Mouse (Mus musculus) hindbrain, embryonic 15.5 days (tissue): ENCODE results near the gene Gm49366. TPM values are rescaled to one million over a fixed set of nuclear protein-coding genes. Genes with fewer than 3 reads are reported as not detected.
"Not testable (repeated sequence)": the region's sequence is repeated elsewhere in the genome, so short reads cannot be mapped to it uniquely, and the experiment has no call there.

Experiments used
- ATAC-seq: fragments of 200-750 bp; cut with Nextera tagmentation; 2 replicates; pipeline ENCODE4 v1.8.0; 2017; ENCODE audit warnings: low read depth, moderate number of reproducible peaks, moderate TSS enrichment; ENCODE audit not compliant: low FRiP score
- H3K27ac ChIP-seq: fragments of 300-500 bp; sonication (generic); replicated peaks from 2 replicates; pipeline ENCODE4 v1.5.1; 2015; ENCODE audit warnings: mild to moderate bottlenecking, inconsistent platforms
- H3K27me3 ChIP-seq: fragments of 300-500 bp; sonication (generic); 2 replicates; pipeline ENCODE4 v1.6.1; 2015; ENCODE audit warnings: control low read depth, inconsistent platforms
- H3K36me3 ChIP-seq: fragments of 300-500 bp; sonication (generic); 2 replicates; pipeline ENCODE4 v1.6.1; 2015; ENCODE audit warnings: control low read depth, inconsistent platforms
- H3K4me1 ChIP-seq: fragments of 300-500 bp; sonication (generic); replicated peaks from 2 replicates; pipeline ENCODE4 v1.6.1; 2015; ENCODE audit warnings: control low read depth, inconsistent platforms
- H3K4me2 ChIP-seq: fragments of 300-500 bp; sonication (generic); 2 replicates; pipeline ENCODE4 v1.6.1; 2015; ENCODE audit warnings: moderate library complexity, mild to moderate bottlenecking, inconsistent platforms
- H3K4me3 ChIP-seq: fragments of 300-500 bp; sonication (generic); 2 replicates; pipeline ENCODE4 v1.5.1; 2015; ENCODE audit warnings: mild to moderate bottlenecking, inconsistent platforms
- H3K9ac ChIP-seq: fragments of 300-500 bp; sonication (generic); 2 replicates; pipeline ENCODE4 v1.6.1; 2015; ENCODE audit warnings: inconsistent platforms
- H3K9me3 ChIP-seq: fragments of 300-500 bp; sonication (generic); 2 replicates; pipeline ENCODE4 v1.6.1; 2016; ENCODE audit warnings: control low read depth, inconsistent platforms
- WGBS: fragments of 180-500 bp; shearing (Covaris S2); methylation state at CpG from one replicate; pipeline ENCODE4 v1.1.7; 2015; 5-methylcytosine and 5-hydroxymethylcytosine counted together
- polyA plus RNA-seq: library from polyadenylated mRNA; unstranded; fragments of >200 nt; fragmentation: Nextera tagmentation; extraction: Ambion mirVana; gene quantifications from 2 replicates; pipeline ENCODE4 v1.2.1, GENCODE M21; 2015

Gene Gm49366
- polyA plus RNA-seq = not detected in 2 replicates

- not testable (repeated sequence) for H3K36me3 ChIP-seq, H3K27me3 ChIP-seq, H3K9me3 ChIP-seq, H3K4me1 ChIP-seq, H3K27ac ChIP-seq
- Histone ChIP-seq H3K9ac (peak within 1 kb of the TSS; percentile 45), H3K4me2 (peak within 1 kb of the TSS; percentile 62), H3K4me3 (peak within 1 kb of the TSS; percentile 48)
- WGBS = 2% methylated on average over 39 of the region's 39 CpGs
- ATAC-seq = 0 out of 2 replicates have a peak, but pooled peaks have one; percentile 45
Observed at GRCm38 (mm10) chr12:84038691-84039111, at the start of gene Gm49366. Gm49366 (plus strand) TSS chr12:84038935.

DNA sequence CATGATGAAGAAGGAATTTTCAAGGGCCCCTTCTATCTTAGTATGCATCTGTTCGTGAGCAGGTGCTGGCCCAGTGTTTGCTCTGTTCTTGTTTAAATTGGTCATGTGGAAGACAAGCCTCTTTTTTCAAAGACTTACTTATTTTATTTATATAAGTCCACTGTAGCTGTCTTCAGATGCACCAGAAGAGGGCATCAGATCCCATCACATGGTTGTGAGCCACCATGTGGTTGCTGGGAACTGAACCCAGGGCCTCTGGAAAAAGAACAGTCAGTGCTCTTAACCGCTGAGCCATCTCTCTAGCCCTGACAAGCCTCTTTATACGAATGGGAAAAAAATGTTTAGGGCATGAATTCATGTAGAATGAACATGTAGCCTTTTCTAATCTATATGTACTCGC, 49.4 kb upstream of the Gm49366 start:
- Histone ChIP-seq H3K27ac (no peak overlapping the region), H3K9me3 (no peaks in the 10 kb centered on the region), H3K4me2 (0 out of 2 replicates have a peak overlapping the region, but pooled peaks have one; percentile 62), H3K9ac (no peak overlapping the region), H3K36me3 (no peaks in the 10 kb centered on the region), H3K27me3 (no peaks in the 10 kb centered on the region), H3K4me1 (peaks cover 9% of the 10 kb centered on the region), H3K4me3 (no peak overlapping the region)
- WGBS = 98% methylated on average over 4 of the region's 4 CpGs
- ATAC-seq = no peak

GRCm38 (mm10) chr12:83997221-83997620, 41.5 kb upstream of the Gm49366 start:
- ATAC-seq = no peak
- no peak overlapping the region for H3K9ac ChIP-seq
- H3K27me3 ChIP-seq = no peaks in the 10 kb centered on the region
- no peak overlapping the region for H3K4me3 ChIP-seq
- no peaks in the 10 kb centered on the region for H3K4me1 ChIP-seq
- no peak overlapping the region for H3K27ac ChIP-seq
- H3K4me2 ChIP-seq = no peak overlapping the region
- H3K36me3 ChIP-seq = no peaks in the 10 kb centered on the region
- 52% methylated on average over 2 of the region's 2 CpGs for WGBS
- H3K9me3 ChIP-seq = no peaks in the 10 kb centered on the region

DNA sequence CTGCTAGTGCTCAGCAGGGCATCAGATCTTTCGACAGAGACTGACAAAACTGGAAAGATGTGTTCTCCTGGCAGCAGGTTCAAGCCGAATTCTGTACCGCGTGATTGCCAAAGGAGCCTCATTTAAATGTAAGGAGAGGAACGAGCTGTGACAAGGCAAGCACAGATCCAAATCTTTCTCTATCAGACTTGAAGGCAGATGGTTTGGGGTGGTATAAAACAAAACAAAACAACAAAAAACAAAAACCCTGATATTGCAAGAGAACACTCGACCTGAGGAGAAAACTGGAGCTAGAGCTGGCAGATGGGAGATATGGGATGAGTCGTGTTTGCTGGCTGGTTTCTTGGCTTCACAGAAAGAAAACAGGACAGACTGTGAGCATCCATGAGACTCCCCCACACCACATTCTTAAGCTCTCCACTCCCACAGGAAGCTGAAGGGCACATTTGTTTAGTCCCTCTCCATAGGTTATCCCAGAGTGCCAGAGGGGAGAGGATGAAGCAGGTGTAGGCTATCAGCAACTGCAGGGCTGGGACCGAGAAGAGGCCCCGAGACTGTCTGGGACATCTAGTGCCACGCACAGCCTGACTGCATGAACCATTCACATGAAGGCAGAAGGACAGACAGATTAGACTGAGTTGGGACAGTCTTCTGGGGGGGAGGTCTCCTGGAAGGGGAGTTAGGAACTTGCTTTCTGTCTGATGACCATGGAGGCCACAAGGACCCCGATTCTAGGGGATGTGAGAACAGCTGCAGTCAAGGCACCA, 40.2 kb upstream of the Gm49366 start:
- no peaks in the 10 kb centered on the region for H3K27me3 ChIP-seq
- no peak for ATAC-seq
- no peak overlapping the region for H3K4me3 ChIP-seq
- WGBS = 60% methylated on average over 11 of the region's 11 CpGs
- H3K27ac ChIP-seq = peak overlapping the region; percentile 38; the same call in 1 of the 2 replicates
- H3K36me3 ChIP-seq = no peaks in the 10 kb centered on the region
- no peaks in the 10 kb centered on the region for H3K4me1 ChIP-seq
- H3K9me3 ChIP-seq = no peaks in the 10 kb centered on the region
- H3K4me2 ChIP-seq = no peak overlapping the region
- no peak overlapping the region for H3K9ac ChIP-seq

- 70% methylated on average over 8 of the region's 8 CpGs for WGBS
- not testable (repeated sequence) for H3K4me1 ChIP-seq, H3K4me2 ChIP-seq, H3K27ac ChIP-seq, H3K27me3 ChIP-seq, ATAC-seq, H3K9ac ChIP-seq, H3K4me3 ChIP-seq, H3K36me3 ChIP-seq, H3K9me3 ChIP-seq
Observed at GRCm38 (mm10) chr12:83999237-83999636, 39.5 kb upstream of the Gm49366 start.

DNA sequence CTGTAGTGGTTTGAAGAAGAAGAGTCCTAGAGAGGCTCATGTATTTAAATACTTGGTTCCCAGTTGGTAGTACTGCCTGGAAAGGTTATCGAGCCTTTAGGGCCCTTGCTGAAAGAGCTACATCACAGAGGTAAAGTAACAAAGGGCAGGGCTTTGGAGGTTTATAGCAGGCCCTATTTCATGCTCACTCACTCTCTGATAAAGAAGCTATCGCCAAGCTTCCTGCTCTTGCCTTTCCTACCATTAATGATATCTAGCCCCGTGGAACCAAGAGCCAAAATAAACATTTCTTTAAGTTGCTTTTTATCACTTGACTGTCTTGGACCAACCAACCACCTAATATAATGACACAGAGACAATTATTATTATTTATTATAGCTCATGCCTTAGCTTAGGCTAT, 38.3 kb upstream of the Gm49366 start:
- Histone ChIP-seq H3K27me3 (no peaks in the 10 kb centered on the region), H3K4me1 (no peaks in the 10 kb centered on the region), H3K4me2 (no peak overlapping the region), H3K4me3 (no peak overlapping the region), H3K27ac (no peak overlapping the region), H3K9ac (no peak overlapping the region), H3K36me3 (no peaks in the 10 kb centered on the region), H3K9me3 (no peaks in the 10 kb centered on the region)
- WGBS = 82% methylated on average over 3 of the region's 3 CpGs
- no peak for ATAC-seq

GRCm38 (mm10) chr12:84003866-84004265, 34.9 kb upstream of the Gm49366 start:
- no peaks in the 10 kb centered on the region for H3K36me3 ChIP-seq
- ATAC-seq = no peak
- WGBS = 97% methylated on average over 1 of the region's 1 CpGs
- peaks cover 4% of the 10 kb centered on the region; the same call in 1 of the 2 replicates for H3K4me1 ChIP-seq
- H3K4me2 ChIP-seq = no peak overlapping the region
- no peak overlapping the region for H3K4me3 ChIP-seq
- no peak overlapping the region for H3K27ac ChIP-seq
- H3K9ac ChIP-seq = no peak overlapping the region
- H3K9me3 ChIP-seq = no peaks in the 10 kb centered on the region
- H3K27me3 ChIP-seq = no peaks in the 10 kb centered on the region

DNA sequence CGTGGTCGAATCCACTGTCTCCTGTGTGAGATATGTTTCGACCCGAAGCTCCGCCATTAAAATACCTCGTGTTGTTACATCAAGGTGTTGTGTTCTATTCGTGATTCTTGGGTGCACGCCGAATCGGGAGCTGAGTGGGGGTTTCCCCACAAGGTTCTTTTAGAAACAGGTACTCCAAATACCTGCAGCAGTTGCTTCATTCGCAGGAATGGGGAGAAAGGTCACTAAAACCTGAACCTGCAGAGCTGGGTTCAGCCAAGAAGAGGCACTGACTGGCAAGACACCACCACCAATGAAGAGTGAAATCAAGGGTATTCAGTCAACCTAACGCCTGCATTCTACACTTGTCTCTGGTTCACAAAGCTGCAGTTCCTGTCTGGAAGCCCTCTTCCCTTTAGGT, 30.5 kb upstream of the Gm49366 start:
- Histone ChIP-seq H3K9ac (no peak overlapping the region), H3K4me3 (no peak overlapping the region)
- WGBS = 81% methylated on average over 12 of the region's 12 CpGs

DNA sequence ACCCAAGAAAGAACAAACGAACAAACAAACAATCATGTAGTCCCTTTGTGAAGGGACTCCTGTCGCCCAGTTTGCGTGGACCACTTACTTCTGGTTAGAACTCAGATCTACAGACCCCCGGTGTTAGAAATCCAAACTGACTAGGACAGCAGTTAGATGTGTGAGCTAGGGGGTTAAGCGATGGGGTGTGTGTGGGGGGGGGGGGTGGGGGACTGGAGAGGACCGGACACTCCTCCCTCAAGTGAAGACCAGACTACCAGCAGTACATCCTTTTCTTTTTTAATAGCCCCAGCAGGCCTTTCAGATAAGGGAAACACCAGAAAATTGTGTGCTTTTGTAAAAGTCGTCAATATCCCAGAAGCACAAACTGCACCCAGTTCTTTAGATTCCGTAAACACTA, 30.0 kb upstream of the Gm49366 start:
- Histone ChIP-seq H3K27ac (peak overlapping the region; percentile 69), H3K4me3 (peak overlapping the region; percentile 46), H3K4me2 (peak overlapping the region; percentile 58), H3K9me3 (no peaks in the 10 kb centered on the region), H3K4me1 (peaks cover 23% of the 10 kb centered on the region), H3K36me3 (no peaks in the 10 kb centered on the region), H3K27me3 (no peaks in the 10 kb centered on the region), H3K9ac (no peak overlapping the region)
- no peak for ATAC-seq
- 36% methylated on average over 8 of the region's 8 CpGs for whole genome bisulfite sequencing

More for the DNA sequence above, 30.5 kb upstream of the Gm49366 start:
- Histone ChIP-seq H3K4me1 (peaks cover 23% of the 10 kb centered on the region), H3K9me3 (no peaks in the 10 kb centered on the region), H3K4me2 (peak overlapping the region; percentile 58; the same call in 1 of the 2 replicates), H3K27me3 (no peaks in the 10 kb centered on the region), H3K27ac (peak overlapping the region; percentile 69), H3K36me3 (no peaks in the 10 kb centered on the region)
- ATAC-seq = no peak

GRCm38 (mm10) chr12:84009171-84009965, 29.4 kb upstream of the Gm49366 start, which contains the start of gene Acot1:
Acot1 (plus strand) TSS chr12:84009490.
- WGBS = 2% methylated on average over 54 of the region's 70 CpGs
- H3K27me3 ChIP-seq, H3K36me3 ChIP-seq, H3K9me3 ChIP-seq: not testable (repeated sequence)
- H3K4me1 ChIP-seq = peaks cover 23% of the 10 kb centered on the region
- H3K27ac ChIP-seq = peak within 1 kb of the TSS; percentile 69
- H3K4me2 ChIP-seq = peak within 1 kb of the TSS; percentile 58
- peak; percentile 93 for ATAC-seq
- H3K4me3 ChIP-seq = peak within 1 kb of the TSS; percentile 46
- peak within 1 kb of the TSS; percentile 47 for H3K9ac ChIP-seq

GRCm38 (mm10) chr12:84010201-84010600, 28.5 kb upstream of the Gm49366 start:
- Histone ChIP-seq H3K4me1 (peaks cover 23% of the 10 kb centered on the region), H3K27me3 (no peaks in the 10 kb centered on the region), H3K27ac (peak overlapping the region; percentile 69), H3K9me3 (no peaks in the 10 kb centered on the region), H3K4me3 (peak overlapping the region; percentile 46), H3K36me3 (no peaks in the 10 kb centered on the region), H3K9ac (peak overlapping the region; percentile 47; the same call in 1 of the 2 replicates), H3K4me2 (peak overlapping the region; percentile 58)
- ATAC-seq = no peak
- WGBS = 76% methylated on average over 3 of the region's 3 CpGs
